Mouse (Mus musculus) liver, embryonic 14.5 days (tissue): ENCODE measurements around the gene Dnajc1. TPM values are rescaled to one million over a fixed set of nuclear protein-coding genes. Genes with fewer than 3 reads are reported as not detected.

Experiments used
- ATAC-seq: fragments of 200-750 bp; cut with Nextera tagmentation; 2 replicates; pipeline ENCODE4 v1.8.0; 2017; ENCODE audit warnings: moderate number of reproducible peaks, mild to moderate bottlenecking, moderate library complexity; ENCODE audit not compliant: insufficient read depth
- DNase-seq, 3 experiments: peaks; one replicate each; pipeline ENCODE4 v3.0.0-alpha.2; 2012 to 2013; ENCODE audit warnings: low read depth in 3 of 3, low spot score in 3 of 3
- H3K27ac ChIP-seq: fragments of 300-500 bp; sonication (generic); 2 replicates; pipeline ENCODE4 v1.5.1; 2014; ENCODE audit warnings: moderate library complexity, mild to moderate bottlenecking, control low read depth, inconsistent platforms
- H3K27me3 ChIP-seq: fragments of 300-500 bp; sonication (generic); 2 replicates; pipeline ENCODE4 v1.6.1; 2014; ENCODE audit warnings: mild to moderate bottlenecking, low read length, moderate library complexity; ENCODE audit not compliant: control insufficient read depth, insufficient read depth
- H3K36me3 ChIP-seq: fragments of 300-500 bp; sonication (generic); replicated peaks from 2 replicates; pipeline ENCODE4 v1.6.1; 2014; ENCODE audit warnings: low read depth; ENCODE audit not compliant: control insufficient read depth, insufficient read depth
- H3K4me1 ChIP-seq, 2 experiments: fragments of 200-500 bp in 1 of 2; fragments of 300-500 bp in 1 of 2; sonication (generic) in 1 of 2; replicated peaks; 2 replicates each; pipeline ENCODE4 v1.6.1; 2012 to 2014; ENCODE audit warnings: antibody characterized with exemption in 1 of 2, inconsistent platforms in 1 of 2, low read length in 1 of 2; ENCODE audit not compliant: control insufficient read depth in 2 of 2, insufficient read depth in 2 of 2
- H3K4me2 ChIP-seq: fragments of 300-500 bp; sonication (generic); 2 replicates; pipeline ENCODE4 v1.6.1; 2014; ENCODE audit warnings: low read depth, mild to moderate bottlenecking, control low read depth, moderate library complexity
- H3K4me3 ChIP-seq, 2 experiments: fragments of 200-500 bp in 1 of 2; fragments of 300-500 bp in 1 of 2; sonication (generic) in 1 of 2; 2 replicates each; pipeline ENCODE4 v1.5.1; 2012 to 2014; ENCODE audit warnings: low read depth in 2 of 2, low read length in 2 of 2, mild to moderate bottlenecking in 2 of 2, control low read depth in 1 of 2, inconsistent platforms in 1 of 2, moderate library complexity in 1 of 2; ENCODE audit not compliant: insufficient read depth in 1 of 2
- H3K9ac ChIP-seq: fragments of 300-500 bp; sonication (generic); replicated peaks from 2 replicates; pipeline ENCODE4 v1.6.1; 2014; ENCODE audit warnings: mild to moderate bottlenecking, control low read depth, moderate library complexity
- H3K9me3 ChIP-seq: fragments of 300-500 bp; sonication (generic); 2 replicates; pipeline ENCODE4 v1.6.1; 2016; ENCODE audit warnings: low read length, mixed read lengths; ENCODE audit not compliant: control insufficient read depth
- CTCF ChIP-seq: IDR thresholded peaks from 2 replicates; pipeline ENCODE4 v1.5.1; 2016; ENCODE audit warnings: antibody characterized with exemption, low read depth, control low read depth
- EP300 ChIP-seq: IDR thresholded peaks from 2 replicates; pipeline ENCODE4 v1.6.1; 2016; ENCODE audit warnings: antibody characterized with exemption, low read depth
- WGBS: fragments of 180-500 bp; shearing (Covaris S2); extraction: QIAGEN DNeasy Blood & Tissue Kit; methylation state at CpG from one replicate; pipeline ENCODE4 v1.1.7; 2014; ENCODE audit not compliant: insufficient replicate concordance; 5-methylcytosine and 5-hydroxymethylcytosine counted together
- polyA plus RNA-seq, 2 experiments: library from polyadenylated mRNA; depleted of rRNA in 1 of 2; stranded (reverse) in 1 of 2; unstranded in 1 of 2; fragments of >200 nt; fragmentation: Nextera tagmentation in 1 of 2; extraction: Ambion mirVana in 1 of 2; gene quantifications; 2 replicates each; pipeline versions ENCODE4 v1.2.1 to v1.2.3; 2012 to 2014

Dnajc1 gene
- polyA plus RNA-seq, 2 experiments = 4.4 to 8.0 TPM

DNA sequence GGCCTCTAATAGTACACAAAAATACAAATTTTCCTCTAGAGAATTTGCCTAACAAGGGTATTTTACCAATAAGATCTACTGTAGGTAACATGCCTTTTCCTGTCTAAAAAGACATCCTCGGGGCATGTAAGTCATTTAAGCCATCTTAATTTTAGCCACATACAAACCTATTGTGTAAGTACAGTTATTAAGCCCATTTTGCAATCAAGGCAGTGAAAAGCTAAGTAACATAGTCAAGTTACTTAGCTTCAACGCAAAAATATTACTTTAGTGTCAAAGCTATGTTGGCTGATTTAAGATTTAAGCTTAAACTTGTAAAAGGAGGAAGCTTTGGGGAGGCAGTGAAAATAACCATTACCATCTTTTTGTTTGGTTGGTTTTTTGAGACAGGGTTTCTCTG is 74.0 kb downstream of the Dnajc1 start:
- no peaks in the 10 kb centered on the region for H3K9me3 ChIP-seq
- H3K4me1 ChIP-seq = no peaks in the 10 kb centered on the region
- 64% methylated on average over 2 of the region's 2 CpGs for WGBS
- H3K4me3 ChIP-seq = no peak overlapping the region
- no peak overlapping the region for H3K4me2 ChIP-seq
- no peaks in the 10 kb centered on the region for H3K27me3 ChIP-seq
- ATAC-seq = no peak
- H3K9ac ChIP-seq = no peak overlapping the region
- H3K36me3 ChIP-seq = no peaks in the 10 kb centered on the region
- TF ChIP-seq EP300 (no peak), CTCF (no peak)
- no peak overlapping the region for H3K27ac ChIP-seq
- DNase-seq = no peak

DNA sequence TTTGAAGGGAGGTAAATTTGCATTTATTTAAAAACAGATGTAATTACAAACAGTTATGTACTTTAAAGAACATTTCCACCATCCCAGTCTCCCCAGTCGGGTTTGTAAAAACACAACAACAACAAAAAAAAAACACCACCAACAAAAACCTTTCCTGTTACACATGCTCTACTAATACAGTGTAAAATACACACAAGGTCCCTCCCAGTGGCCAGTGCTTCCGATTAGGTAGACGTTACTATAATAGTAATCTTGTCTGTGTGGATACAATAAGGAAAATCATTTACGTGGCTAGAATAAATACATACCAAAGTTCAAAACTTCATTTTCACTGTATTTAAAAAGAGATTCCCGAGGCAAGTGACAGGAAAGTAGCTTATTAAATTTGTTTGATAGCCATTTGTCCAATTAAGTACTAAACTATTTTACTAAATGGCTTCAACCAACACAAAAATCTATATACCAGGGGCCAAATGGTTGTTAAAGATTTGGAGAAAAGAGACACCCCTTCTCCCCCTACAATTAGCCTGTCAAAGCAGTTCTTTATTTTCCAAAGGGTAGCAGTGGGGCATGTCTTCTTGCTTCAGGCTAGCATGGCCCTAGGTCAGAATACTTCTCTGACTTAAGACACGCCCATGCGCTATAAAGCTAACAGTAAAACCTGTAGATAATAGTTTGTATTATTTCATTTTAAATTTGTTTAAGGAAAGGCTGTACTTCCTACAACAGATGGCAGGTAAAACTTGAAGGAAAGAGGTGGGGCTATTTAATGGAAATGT is 74.9 kb downstream of the Dnajc1 start:
- H3K36me3 ChIP-seq = no peaks in the 10 kb centered on the region
- ATAC-seq = no peak
- no peak for DNase-seq
- H3K9me3 ChIP-seq = no peaks in the 10 kb centered on the region
- no peak overlapping the region for H3K4me2 ChIP-seq
- no peak overlapping the region for H3K4me3 ChIP-seq
- 70% methylated on average over 7 of the region's 7 CpGs for WGBS
- H3K27me3 ChIP-seq = no peaks in the 10 kb centered on the region
- no peak for TF ChIP-seq EP300
- TF ChIP-seq CTCF = no peak
- H3K27ac ChIP-seq = no peak overlapping the region
- H3K4me1 ChIP-seq = no peaks in the 10 kb centered on the region
- H3K9ac ChIP-seq = no peak overlapping the region

DNA sequence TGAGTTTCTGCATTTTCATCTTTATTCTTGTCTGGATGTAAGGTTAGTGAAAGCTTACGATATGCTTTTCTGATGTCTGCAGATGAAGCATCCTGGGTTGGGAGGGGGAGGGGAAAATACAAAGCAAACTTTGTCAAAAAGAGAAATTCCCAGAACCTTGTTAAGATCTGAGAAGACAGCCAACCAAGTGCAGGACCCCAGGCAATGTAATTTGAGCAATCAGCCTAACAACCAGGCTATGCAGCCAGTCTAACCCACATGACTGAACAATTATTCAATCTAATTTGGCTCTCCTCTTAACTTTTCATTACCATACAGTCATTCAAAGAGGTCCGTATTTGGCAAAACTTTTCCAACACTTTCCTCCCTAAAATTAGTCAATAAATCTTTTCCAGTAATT is 75.7 kb downstream of the Dnajc1 start:
- no peak for TF ChIP-seq CTCF
- no peak for TF ChIP-seq EP300
- Histone ChIP-seq H3K9me3 (no peaks in the 10 kb centered on the region), H3K27me3 (no peaks in the 10 kb centered on the region), H3K36me3 (no peaks in the 10 kb centered on the region), H3K4me3 (no peak overlapping the region), H3K27ac (no peak overlapping the region), H3K9ac (no peak overlapping the region), H3K4me1 (no peaks in the 10 kb centered on the region), H3K4me2 (no peak overlapping the region)
- WGBS = 70% methylated on average over 2 of the region's 2 CpGs
- no peak for ATAC-seq
- DNase-seq = no peak

DNA sequence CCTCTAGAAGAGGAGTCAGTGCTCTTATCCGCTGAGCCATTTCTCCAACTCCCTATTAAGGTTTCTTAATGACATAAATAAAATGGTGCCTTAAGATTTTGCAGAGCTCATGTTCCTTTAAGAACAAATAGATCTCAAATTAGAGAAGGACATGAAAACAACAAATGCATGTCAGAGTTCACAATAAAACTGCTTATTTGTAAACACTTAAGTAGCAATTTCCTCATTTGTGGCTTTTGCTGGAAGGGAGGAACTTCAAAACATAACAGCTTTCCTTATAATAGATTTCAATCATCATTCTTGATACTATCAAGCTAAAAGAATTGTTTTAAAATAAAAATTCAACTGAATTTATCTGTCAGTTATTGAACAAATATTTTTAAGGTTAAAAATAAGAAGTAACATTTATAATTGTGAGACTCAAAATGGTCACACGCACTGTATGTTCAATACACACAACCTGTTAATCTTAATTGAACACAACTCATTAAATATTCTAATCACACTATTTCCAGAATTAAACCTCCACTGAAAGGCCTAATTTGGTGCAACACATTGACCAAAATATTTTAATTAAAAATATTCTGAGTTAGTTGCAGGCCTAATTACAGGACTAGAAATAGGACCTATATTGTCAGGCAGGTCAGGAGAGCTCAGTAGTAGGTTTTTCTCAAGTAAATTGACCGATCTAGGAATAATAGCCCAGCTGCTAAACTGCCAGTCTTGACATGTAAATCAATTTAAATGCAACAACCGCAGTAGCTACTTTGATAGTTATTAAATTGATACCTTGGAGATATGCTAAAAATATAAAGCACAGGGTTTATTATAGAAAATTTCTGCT is 82.1 kb downstream of the Dnajc1 start:
- WGBS = 73% methylated on average over 4 of the region's 4 CpGs
- no peak overlapping the region for H3K4me3 ChIP-seq
- no peaks in the 10 kb centered on the region for H3K36me3 ChIP-seq
- DNase-seq (no peak), ATAC-seq (no peak)
- no peak overlapping the region for H3K9ac ChIP-seq
- H3K9me3 ChIP-seq = no peaks in the 10 kb centered on the region
- H3K4me1 ChIP-seq = no peaks in the 10 kb centered on the region
- no peak overlapping the region for H3K27ac ChIP-seq
- no peak overlapping the region for H3K4me2 ChIP-seq
- no peaks in the 10 kb centered on the region for H3K27me3 ChIP-seq
- TF ChIP-seq CTCF (no peak), EP300 (no peak)
